Mouse (Mus musculus) kidney, adult 2 months (tissue): ENCODE data around the gene Tspan18. TPM values are rescaled to one million over a fixed set of nuclear protein-coding genes. Genes with fewer than 3 reads are reported as not detected.

Source experiments
- DNase-seq: peaks from one replicate; pipeline ENCODE4 v3.0.0; 2021
- H3K27ac ChIP-seq: fragments of 200-500 bp; 2 replicates; pipeline ENCODE4 v1.5.1; 2012; ENCODE audit warnings: low read depth, low read length, control low read depth, inconsistent platforms; ENCODE audit not compliant: insufficient read depth
- H3K27me3 ChIP-seq: fragments of 200-500 bp; replicated peaks from 2 replicates; pipeline ENCODE4 v1.6.1; 2012; ENCODE audit warnings: mild to moderate bottlenecking, moderate library complexity, low read length, inconsistent platforms; ENCODE audit not compliant: control insufficient read depth, insufficient read depth
- H3K36me3 ChIP-seq: fragments of 200-500 bp; 2 replicates; pipeline ENCODE4 v1.6.1; 2012; ENCODE audit warnings: mild to moderate bottlenecking, moderate library complexity, low read length, inconsistent platforms; ENCODE audit not compliant: control insufficient read depth, insufficient read depth
- H3K4me1 ChIP-seq: fragments of 200-500 bp; 2 replicates; pipeline ENCODE4 v1.6.1; 2011; ENCODE audit warnings: low read length; ENCODE audit not compliant: control insufficient read depth, insufficient read depth
- H3K4me3 ChIP-seq: fragments of 200-500 bp; 2 replicates; pipeline ENCODE4 v1.5.1; 2011; ENCODE audit warnings: mild to moderate bottlenecking, low read depth, low read length, control low read depth; ENCODE audit not compliant: insufficient read depth
- CTCF ChIP-seq: fragments of 200-500 bp; conservative IDR thresholded peaks from 2 replicates; pipeline ENCODE4 v1.5.1; 2011; ENCODE audit warnings: low read depth, mild to moderate bottlenecking, control low read depth, low read length, moderate library complexity, mixed read lengths; ENCODE audit not compliant: insufficient read depth, insufficient read length
- POLR2A ChIP-seq: fragments of 200-500 bp; IDR thresholded peaks from one replicate; pipeline ENCODE4 v1.6.1; 2011; ENCODE audit warnings: low read depth, low read length, control low read depth
- WGBS: fragments of 180-500 bp; shearing (Covaris S2); methylation state at CpG from one replicate; pipeline ENCODE4 v1.1.7; 2018; 5-methylcytosine and 5-hydroxymethylcytosine counted together
- polyA plus RNA-seq: library from polyadenylated mRNA; depleted of rRNA; stranded (reverse); fragments of >200 nt; gene quantifications from 2 replicates; pipeline ENCODE4 v1.2.3, GENCODE M21; 2012

Tspan18 gene
- polyA plus RNA-seq, 1 experiment, result 20.9 TPM

DNA sequence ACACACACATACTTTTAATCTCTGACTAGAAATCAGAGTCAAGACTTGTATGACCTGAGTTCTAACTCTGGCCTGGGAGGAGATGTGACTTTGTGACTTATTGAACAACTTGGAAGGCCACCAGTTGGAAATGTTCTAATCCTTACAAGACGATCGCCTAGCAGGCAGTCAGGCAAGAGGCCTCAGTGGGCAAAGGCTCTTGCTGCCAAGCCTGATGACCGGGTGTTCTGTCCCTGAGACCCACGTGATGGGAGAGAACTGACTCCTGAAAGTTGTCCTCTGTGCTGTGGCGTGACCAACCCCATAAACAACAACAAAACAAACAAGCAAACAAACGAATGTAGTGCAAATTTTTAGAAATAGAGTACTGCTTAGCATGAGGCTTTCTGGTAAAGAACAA lies 52.8 kb downstream of the Tspan18 start:
- H3K27me3 ChIP-seq, result no peaks in the 10 kb centered on the region
- H3K36me3 ChIP-seq, result no peaks in the 10 kb centered on the region
- H3K4me1 ChIP-seq, result peaks cover 5% of the 10 kb centered on the region
- TF ChIP-seq CTCF, result no peak
- no peak overlapping the region for H3K27ac ChIP-seq
- 68% methylated on average over 6 of the region's 6 CpGs for WGBS
- DNase-seq, result peak; percentile 76
- no peak overlapping the region for H3K4me3 ChIP-seq

DNA sequence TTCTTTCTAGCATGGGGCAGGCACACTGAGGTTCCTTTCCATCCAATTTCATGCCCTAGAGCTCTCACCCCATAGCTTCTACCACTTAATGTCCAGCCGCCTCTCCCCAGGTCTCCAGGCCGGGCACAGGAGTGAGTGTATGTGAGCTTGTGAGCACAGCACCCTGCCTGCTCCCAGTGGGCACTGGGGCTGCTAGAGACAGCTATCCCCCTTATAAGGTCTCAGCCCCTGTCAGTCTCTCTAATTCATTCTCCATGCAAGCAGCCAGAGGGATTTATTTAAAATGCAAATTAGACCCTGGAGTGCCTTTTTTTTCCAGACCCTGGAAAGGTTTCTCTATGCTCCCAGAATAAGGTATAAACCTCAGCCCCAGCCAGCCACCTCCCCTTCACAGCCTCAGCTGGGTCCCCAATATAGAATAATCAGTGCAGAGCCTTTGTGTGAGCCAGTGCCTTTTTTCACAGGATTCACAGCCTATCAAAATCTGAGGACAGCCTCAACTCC lies 54.1 kb downstream of the Tspan18 start:
- H3K4me3 ChIP-seq, result no peak overlapping the region
- peaks cover 5% of the 10 kb centered on the region for H3K4me1 ChIP-seq
- TF ChIP-seq CTCF, result no peak
- H3K27me3 ChIP-seq, result no peaks in the 10 kb centered on the region
- H3K36me3 ChIP-seq, result no peaks in the 10 kb centered on the region
- DNase-seq, result no peak
- WGBS, result 90% methylated on average over 2 of the region's 2 CpGs
- H3K27ac ChIP-seq, result no peak overlapping the region

DNA sequence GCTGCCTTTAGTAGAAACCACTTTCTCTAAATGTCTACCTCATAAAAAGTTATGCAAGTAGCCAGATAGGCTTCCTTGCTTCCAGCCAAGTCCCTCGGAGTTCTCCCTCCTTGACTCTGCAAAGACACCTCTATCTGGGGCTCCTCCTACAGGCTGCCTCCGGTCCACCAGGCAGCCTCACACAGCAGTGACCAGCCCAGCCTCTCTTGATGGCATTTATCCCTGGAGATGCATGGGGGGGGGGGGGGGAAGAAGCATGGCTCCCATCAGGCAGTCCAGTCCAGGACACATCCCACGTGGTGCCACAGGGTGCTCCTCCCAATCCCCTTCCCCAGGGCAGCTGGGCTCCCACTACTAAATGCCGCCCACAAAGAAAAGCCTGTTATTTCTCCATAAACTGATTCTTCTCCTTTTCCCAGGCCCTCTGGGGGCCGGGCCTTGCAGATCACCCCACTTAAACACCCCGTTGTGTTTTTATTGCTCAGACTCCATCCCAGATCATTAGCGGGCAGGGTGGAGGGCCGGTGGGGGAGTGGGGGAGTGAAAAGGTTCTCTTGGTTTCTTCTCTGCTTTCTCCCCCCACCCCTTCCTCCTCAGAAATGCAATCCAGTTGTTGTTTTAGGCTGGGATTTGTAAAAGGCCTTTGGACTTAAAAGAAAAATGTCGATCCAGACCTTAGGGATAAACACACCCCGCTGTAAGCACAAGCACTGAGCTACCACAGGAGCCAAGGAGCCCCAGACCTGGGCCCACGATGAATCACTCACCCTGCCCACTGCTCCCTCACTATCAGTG lies 55.9 kb downstream of the Tspan18 start:
- Histone ChIP-seq H3K27me3 (no peaks in the 10 kb centered on the region), H3K4me1 (peaks cover 5% of the 10 kb centered on the region), H3K4me3 (no peak overlapping the region), H3K27ac (no peak overlapping the region), H3K36me3 (no peaks in the 10 kb centered on the region)
- TF ChIP-seq CTCF (peak; percentile 42), POLR2A (no peak)
- 33% methylated on average over 11 of the region's 11 CpGs for WGBS
- DNase-seq, result peak; percentile 46

DNA sequence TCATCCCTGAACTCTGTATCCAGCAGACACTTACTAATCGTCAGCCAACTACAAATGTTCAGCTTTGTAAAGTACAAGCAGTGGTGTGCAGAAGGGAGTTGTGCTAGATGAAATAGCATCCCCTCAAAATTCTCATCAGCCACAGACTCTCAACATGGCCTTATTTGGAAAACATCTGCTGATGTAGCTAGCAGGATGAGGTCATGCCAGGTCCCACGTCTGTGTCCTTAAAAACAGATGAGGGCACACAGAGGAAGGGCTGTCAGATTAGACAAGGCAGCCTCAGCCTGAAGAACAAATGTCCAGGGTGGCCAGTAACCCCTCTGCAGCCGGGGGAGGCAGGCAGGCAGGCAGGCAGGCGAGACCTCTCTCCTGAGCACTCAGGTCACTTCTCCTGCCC lies 56.8 kb downstream of the Tspan18 start:
- H3K27me3 ChIP-seq, result no peaks in the 10 kb centered on the region
- H3K27ac ChIP-seq, result no peak overlapping the region
- H3K4me1 ChIP-seq, result peaks cover 3% of the 10 kb centered on the region
- no peak overlapping the region for H3K4me3 ChIP-seq
- no peaks in the 10 kb centered on the region for H3K36me3 ChIP-seq
- DNase-seq, result no peak
- no peak for TF ChIP-seq CTCF
- no peak for TF ChIP-seq POLR2A
- 57% methylated on average over 4 of the region's 4 CpGs for WGBS

DNA sequence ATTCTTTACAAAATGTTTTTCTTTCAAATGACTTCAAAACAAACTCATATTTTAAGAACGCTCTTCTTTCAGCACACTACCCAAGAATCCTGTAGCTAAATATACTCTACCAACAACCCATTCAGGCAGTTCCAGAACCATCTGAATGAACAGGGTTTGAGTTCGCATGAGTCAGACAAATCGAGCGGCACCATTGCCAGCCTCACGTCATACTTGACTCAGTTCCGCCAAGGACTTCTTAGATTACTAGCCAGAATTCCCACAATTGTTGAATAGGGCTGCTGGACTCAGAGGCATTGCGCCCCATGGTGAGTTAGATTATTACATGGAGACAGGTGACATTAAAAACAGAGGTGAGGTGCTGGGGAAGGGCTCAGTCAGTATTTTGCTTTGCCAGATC lies 58.3 kb downstream of the Tspan18 start:
- Histone ChIP-seq H3K4me3 (no peak overlapping the region), H3K36me3 (no peaks in the 10 kb centered on the region), H3K27ac (no peak overlapping the region), H3K27me3 (no peaks in the 10 kb centered on the region), H3K4me1 (no peaks in the 10 kb centered on the region; the same call in 1 of the 2 replicates)
- TF ChIP-seq POLR2A, result no peak
- TF ChIP-seq CTCF, result no peak
- WGBS, result 96% methylated on average over 7 of the region's 7 CpGs
- no peak for DNase-seq

DNA sequence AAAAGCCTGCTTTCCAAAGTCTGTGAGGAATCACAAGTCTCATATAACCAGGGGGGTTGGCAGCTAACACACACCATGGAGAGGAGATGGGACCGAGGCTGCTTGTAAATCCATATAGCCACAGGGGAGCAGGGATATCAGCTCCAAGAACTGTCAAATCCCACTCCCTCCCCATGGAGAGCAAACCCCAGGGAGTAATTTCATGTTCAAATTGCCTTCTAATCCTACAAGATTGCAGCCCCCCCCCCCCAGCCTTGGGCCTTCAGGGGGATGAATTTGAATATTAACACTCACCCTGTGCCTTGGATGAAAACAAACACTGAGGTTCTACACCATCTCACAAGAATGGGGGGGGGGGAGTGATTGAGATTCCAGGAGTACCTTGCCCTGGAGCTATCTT lies 60.4 kb downstream of the Tspan18 start:
- no peak overlapping the region for H3K4me3 ChIP-seq
- DNase-seq, result no peak
- no peaks in the 10 kb centered on the region for H3K27me3 ChIP-seq
- peaks cover 3% of the 10 kb centered on the region; the same call in 1 of the 2 replicates for H3K4me1 ChIP-seq
- no peaks in the 10 kb centered on the region for H3K36me3 ChIP-seq
- WGBS, result 75% methylated on average over 1 of the region's 1 CpGs
- TF ChIP-seq POLR2A, result no peak
- TF ChIP-seq CTCF, result no peak
- no peak overlapping the region for H3K27ac ChIP-seq

DNA sequence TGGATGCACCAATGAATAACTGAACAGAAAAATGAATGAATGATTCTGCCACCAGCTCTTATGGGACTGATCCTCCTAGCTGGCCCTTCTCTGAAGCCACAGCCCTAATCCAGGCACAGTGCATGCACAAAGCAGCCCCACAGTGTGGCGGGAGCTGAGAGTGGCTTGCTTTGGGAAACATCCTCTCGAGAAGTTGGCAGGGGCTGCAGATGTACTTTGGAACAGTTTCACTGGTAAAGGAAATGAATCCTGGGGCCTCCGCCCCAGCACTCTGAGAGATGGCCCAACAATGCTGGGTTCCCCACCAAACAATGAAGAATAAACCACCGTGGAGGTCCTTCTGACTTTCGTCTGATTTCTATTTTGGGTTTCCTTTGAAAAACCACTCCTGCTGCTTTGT lies 64.2 kb downstream of the Tspan18 start:
- peak; percentile 60 for DNase-seq
- no peak for TF ChIP-seq POLR2A
- TF ChIP-seq CTCF, result no peak
- H3K36me3 ChIP-seq, result no peaks in the 10 kb centered on the region
- WGBS, result 50% methylated on average over 5 of the region's 5 CpGs
- H3K27ac ChIP-seq, result no peak overlapping the region
- no peak overlapping the region for H3K4me3 ChIP-seq
- no peaks in the 10 kb centered on the region for H3K27me3 ChIP-seq
- peaks cover 3% of the 10 kb centered on the region; the same call in 1 of the 2 replicates for H3K4me1 ChIP-seq

DNA sequence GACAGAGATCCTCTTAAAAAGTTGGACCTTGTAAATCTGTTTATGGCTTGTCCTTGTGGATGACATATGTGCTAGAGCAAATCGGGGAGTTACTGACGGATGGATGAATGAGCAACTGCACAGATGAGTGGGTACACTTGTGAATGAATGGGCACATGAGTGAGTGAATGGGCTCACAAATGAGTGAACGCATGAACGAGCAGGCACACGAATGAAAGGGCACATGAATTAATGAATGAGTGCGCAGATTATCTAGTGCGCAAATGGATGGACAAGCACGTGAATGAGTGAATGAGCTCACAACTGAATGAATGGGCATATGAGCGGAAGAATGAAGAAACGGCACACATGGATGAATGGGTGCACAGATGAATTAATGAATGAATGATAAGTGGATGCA lies 64.7 kb downstream of the Tspan18 start:
- Histone ChIP-seq H3K27ac (no peak overlapping the region), H3K4me1 (peaks cover 3% of the 10 kb centered on the region; the same call in 1 of the 2 replicates), H3K4me3 (no peak overlapping the region), H3K27me3 (no peaks in the 10 kb centered on the region), H3K36me3 (no peaks in the 10 kb centered on the region)
- DNase-seq, result no peak
- WGBS, result 74% methylated on average over 10 of the region's 10 CpGs
- no peak for TF ChIP-seq POLR2A
- no peak for TF ChIP-seq CTCF
